Mouse (Mus musculus) adrenal gland, postnatal 25 days (tissue): ENCODE measurements around the gene Map1s. TPM values are rescaled to one million over a fixed set of nuclear protein-coding genes. Genes with fewer than 3 reads are reported as not detected.
"Not testable (repeated sequence)": the region's sequence is repeated elsewhere in the genome, so short reads cannot be mapped to it uniquely, and the experiment has no call there.

Experiments used
- DNase-seq: peaks from one replicate; pipeline ENCODE4 v3.0.0; 2021; ENCODE audit warnings: mixed read lengths
- total RNA-seq: library from RNA; stranded (reverse); gene quantifications from 2 replicates; pipeline ENCODE4 v1.2.3, GENCODE M21; 2021

The Map1s gene
- total RNA-seq, 1 experiment from 2014 or later, result 42.6 TPM

DNA sequence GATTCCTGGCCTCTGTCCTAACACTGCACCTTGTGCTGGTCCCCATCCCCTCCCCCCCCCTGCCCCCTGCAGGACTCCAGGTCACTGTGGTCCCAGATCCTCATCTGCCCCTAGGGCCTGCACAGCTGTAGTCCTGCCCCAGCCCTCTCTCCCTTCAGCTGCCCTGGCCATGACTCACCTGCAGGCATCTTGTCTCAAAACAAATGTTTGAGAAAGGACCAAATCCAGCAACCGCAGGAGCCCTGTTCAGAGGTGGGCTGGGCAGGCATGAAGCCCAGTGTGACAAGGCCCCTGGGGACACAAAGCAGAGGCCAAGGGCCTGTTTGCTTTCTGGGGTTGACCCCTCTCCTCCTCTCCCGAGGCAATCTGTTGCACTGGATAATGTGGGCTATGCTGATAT, 27.6 kb upstream of the Map1s start:
- DNase-seq, result no peak

DNA sequence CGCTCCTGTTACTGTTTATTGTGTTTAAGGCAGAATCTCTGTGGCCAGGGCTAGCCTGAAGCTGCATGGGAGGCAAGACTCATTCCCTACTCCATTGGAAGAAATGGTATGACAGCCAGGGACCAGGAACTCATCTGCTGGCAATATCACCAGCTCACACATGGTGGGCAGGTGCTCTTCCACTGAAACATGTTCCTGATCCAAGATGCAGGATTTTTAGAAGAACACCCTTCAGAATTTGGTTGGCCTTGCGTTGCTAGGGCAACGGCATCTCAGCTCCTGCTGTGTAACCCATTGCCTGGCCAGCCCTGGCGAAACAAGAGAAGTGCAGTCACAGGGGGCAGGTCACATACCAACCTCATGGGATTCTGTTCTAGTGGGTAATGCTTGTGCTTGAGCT, 26.2 kb upstream of the Map1s start:
- no peak for DNase-seq

DNA sequence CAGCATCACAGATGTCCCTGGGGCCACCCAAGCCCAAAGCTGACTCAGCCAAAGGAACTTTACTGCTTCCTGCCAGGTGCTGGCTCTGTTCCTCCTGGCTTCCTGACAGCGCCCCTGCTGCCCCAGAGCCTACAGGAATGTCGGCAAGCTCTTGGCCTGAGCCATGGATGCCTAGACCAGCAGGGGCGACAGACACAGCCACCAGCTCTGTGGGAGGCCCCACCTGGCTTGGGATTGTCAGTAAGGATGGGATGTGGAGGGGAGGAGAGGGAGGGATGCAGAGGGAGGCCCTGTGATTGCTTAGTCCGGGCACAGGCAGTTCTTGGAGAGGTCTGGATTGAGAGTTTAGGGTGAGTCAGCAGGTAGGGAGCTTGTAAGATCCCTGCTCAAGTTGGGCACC, 25.6 kb upstream of the Map1s start:
- DNase-seq, result peak; percentile 51

DNA sequence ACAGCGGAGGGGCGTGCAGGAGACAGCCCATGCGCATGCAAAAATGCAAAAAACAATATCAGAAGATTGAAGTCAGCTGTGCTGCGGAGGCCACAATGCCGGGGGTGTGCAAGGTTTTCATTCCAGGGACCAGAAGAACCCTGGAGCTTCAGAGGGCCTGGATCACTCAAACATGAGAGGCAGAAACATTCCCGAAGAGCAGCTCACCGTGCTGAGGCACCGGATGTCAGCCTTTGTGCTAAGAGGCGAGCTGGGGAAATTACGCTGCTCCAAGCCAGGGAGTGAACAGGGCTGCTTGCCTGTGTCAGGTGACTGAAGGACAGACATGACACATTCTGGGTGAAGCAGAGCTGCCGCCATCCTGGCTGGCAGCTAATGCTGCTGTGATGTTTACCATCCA, 25.2 kb upstream of the Map1s start:
- no peak for DNase-seq

DNA sequence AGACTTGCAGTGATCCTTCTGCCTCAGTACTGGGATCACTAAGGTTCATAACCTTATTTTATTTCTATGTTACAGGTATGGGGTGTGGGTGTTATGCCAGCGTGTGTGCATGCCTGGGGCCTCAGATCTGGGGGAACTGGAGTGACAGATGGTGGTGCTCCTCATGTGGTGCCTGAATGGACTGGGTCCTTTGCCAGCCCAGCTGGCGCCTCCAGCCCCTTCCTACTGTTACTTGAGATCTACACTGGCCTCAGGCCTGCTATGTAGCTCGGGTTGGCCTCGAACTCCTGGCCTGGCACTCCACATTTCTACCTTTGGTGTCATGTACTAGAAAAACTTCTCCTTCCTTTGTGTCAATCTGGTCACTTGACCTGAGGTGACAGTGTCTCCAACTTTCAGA, 21.5 kb upstream of the Map1s start:
- DNase-seq, result no peak

DNA sequence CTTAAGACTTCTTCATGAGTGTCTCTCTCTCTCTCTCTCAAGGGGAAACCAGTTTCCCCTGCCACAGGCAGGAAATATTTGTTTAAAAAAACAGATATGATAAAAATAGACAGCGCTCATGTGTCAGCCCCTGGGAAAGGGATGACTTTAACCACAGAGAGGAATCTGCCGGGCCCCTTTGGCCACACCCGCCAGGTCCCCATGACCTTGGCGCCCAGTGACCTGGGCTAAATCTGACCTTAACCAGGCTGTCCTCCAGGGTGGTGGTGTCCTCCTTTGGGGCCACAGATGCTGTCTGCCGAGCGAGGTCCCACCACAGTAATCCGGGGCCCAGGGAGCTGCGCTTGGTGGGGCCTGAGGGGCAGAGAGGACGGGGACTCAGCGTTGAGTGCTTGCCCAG, 21.0 kb upstream of the Map1s start:
- no peak for DNase-seq

DNA sequence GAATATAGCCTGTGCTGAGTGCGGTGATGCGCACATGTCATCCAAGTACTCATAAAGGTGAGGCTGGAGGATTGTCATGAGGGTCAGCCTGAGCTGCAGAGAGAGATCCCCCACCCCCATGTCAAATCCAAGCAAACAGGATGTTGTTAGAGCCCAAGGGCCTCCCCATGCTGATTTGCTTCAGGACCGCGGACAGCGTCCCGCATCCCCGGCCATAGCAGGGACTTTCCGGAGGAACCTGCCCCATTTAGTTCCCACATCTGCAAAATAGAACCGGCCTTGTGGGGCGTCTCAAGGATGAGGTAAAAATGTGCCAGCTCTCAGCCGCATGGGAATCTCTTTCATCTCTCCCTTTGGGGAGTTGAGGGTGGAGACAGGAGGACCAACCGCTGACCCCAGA, 20.1 kb upstream of the Map1s start:
- peak; percentile 47 for DNase-seq

DNA sequence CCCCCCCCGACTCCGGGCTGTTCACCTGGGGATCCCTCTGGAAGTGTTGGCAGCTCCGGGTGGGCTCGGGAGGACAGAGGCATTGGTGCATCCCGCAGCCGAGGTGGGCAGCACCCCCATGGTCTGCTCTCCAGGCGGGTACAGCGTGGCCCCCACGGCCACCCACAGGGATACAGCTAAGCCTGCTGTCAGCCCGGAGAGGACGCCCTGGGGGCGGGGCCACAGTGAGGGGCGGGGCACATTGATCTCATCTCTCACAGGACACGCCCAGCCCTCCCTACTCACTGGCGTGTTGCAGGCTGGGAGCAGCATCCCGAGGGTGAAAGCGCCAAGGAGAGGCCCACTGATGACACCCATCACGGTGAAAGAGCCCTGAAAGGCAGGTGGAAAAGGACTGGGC, 18.1 kb upstream of the Map1s start:
- DNase-seq, result no peak

DNA sequence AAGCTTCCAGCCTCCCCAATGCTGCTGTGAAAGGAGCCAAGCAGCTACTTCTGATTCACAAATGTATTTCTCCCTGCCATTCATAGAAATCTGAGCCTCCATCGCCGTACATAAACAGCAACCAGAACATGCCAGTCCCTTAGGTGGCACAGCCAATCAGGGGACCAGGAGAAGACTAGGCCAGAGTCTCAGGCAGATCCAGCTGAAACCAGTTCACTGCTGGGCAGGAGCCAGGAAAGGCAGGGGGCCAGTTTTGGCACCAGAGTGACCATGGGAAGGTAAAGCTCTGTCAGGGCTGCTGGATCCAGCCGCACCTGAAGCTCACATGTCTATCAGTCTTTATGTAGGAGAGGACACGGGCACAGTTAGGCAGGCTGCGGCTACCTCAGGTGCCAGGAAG, 15.1 kb upstream of the Map1s start:
- DNase-seq, result no peak

DNA sequence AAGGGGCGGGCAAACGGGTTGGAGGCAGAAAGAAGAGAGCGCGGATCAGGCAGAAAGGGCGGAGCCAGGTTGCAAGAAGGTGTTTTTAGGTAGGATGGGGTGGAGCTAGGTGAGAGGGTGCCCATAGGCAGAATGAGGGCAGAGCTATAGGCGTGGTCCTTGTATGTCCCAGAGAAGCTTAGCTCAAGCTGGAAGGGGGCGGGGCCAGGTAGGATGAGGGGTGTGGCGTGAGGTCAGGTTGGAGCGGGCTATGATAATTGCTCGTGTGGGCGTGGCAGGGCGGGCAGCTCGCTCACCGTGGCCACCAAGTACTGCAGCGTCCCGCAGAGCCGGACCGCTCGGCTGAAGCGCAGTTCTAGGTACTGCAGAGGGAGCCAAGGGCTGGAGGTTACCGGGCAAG, 14.4 kb upstream of the Map1s start:
- DNase-seq, result no peak

DNA sequence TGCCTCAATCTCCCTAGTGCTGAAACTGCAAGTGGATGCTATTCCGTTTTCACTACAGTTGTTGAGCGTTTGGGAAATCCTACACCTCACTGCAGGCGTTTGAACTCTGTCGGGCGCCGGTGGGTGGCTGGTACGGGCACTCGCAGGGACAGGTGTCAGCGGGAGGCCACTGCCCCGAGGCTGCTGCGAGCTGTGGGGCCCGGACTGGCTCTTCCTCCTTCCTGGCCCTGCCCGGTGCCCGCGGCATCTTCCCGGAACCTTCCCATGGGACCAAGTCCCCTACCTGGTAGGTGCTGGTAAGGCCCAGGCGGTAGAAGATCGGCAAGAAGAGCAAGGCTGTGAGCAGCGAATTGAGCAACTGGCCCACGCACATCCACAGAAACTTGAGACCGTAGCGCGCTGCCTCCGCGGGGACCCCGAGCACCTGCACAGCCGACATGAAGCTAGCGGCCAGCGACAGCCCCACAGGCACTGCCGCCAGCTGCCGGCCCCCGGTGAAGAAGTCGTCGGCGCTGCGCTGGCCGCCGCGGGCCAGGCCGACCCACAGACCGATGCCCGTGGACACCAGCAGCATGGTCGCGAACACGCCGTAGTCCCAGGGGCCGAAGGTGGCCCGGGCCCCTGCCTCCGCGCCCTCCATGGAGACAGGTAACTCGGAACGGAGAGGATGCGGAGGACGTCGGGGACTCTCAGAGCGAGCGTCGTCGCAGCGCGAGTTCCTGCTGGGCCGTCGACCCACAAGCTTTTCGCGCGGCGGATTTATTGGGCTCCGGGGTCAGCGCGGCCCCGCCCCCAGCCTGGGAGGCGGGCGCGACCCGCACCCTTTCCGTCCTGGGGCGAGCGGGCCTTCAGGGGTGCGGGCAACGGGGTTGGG, 13.5 kb upstream of the Map1s start, which contains the start of gene Slc5a5:
Gene Slc5a5, minus strand, starts transcription at position 736 of the 874 bp plus-strand sequence.
- DNase-seq, result no peak

DNA sequence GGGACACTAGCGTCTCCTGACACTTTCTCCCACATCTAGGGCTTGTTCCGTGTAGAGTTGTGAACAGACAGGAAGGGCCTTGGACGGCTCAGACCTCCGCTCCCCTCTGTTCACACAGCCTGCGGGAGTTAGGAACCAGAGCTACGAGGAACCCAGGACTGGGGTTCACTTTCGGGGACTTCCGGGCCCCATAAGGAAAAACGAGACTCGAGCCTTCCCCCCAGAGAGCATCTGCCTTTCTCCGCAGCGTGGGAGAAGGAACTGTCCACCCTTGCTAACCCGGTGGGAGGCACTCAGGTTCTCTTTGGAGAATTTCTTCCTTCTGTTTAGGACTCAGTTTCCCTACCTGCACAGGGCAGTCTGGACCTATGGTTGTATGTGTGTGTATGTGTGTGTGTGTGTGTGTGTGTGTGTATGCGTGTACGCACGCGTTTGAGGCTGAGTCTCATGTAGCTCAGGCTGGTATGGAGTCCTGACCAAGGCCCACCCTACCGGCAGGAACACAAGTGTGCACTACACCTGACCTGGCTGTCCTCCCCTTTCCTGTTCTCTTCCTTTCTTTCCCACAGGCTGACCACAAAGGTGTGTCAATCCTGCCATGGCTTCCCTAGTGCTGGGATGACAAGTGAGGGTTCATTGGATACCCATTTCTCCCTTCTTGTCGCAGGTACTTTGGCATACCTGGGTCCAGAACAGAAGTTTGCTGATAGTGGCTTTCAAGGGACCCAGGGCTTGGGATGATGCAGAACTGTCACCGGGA, 12.7 kb upstream of the Map1s start:
- no peak for DNase-seq

DNA sequence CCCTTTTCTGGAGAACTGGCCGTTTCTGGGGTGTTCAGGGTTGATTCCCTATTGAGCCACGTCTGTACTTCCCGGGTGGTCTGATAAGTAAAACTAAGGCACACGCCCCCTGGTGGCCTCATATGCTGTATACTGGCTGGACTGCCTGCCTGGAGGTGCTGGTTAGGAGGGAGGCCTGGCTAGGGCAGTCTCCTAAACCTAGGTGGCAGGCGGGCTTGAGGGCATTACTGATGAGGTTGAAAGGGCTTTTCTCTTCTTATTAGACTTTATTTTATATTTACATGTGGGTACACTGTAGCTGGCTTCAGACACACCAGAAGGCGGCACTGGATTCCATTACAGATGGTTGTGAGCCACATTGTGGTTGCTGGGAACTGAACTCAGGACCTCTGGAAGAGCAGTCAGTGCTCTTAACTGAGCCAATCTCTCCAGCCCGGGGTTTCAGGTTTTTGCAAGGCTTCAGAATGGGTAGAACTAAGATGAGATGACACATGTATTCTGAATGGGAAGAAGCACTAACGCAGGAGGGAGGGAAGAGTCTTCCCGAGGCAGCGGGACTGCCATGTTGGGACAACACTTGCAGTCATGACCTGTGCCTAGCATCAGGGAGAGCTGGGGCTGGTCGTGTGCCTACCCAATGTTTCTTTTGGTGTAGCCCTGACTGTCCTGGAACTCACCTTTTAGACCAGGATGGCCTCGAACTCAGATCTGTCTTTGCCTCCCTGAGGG, 11.9 kb upstream of the Map1s start:
- peak; percentile 75 for DNase-seq

DNA sequence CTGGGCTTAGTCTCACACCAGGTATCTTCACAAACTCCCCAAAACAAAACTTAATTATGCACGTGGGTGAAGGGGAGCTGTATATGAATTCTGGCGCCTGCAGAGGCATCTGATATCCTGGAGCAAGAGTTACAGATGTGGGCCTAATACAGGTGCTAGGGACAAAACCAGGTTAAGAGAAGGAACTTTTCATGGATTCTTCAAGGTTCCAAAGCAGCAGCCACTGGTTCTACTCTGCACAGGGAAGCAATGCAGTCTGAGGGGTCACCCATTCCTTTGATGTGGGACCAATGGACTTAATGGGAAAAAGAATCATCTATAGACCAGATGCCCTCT, 11.4 kb upstream of the Map1s start:
- no peak for DNase-seq

DNA sequence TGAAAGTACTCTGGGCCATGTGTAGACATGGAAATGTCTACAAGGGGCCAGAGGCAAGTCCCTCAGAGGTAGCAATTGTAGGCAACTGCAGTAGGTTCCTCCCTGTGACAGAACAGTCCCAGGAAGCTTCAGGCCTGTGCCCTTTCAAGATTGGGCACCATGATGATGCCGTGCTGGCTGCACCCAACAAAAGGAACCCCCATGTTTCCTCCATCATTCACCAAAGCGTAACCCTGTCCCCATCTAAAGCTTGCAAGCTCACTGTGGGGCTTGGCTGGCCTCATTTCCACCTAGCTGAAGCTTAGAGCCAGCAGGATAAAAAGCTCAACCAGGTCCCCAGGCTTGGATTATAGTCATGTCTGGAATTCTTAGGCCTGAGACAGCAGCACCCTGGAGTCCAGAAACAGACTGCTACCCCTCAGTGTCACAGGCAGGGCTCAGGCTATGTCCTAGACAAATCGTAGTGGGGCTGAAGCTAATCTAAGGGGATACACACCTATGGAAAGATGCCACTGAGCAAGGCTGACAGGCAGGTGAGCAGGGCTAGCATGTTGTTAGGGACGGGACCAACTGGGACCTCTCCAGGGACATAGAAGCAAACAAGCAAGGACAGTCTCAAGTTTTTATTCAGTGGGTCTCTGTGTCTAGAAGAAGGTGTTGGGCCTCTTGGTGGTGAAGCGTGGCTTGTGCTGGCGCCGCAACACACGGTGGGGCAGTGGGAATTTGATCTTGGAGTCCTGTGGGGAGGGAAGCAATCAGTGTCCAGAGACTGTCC, 10.8 kb upstream of the Map1s start:
- no peak for DNase-seq

DNA sequence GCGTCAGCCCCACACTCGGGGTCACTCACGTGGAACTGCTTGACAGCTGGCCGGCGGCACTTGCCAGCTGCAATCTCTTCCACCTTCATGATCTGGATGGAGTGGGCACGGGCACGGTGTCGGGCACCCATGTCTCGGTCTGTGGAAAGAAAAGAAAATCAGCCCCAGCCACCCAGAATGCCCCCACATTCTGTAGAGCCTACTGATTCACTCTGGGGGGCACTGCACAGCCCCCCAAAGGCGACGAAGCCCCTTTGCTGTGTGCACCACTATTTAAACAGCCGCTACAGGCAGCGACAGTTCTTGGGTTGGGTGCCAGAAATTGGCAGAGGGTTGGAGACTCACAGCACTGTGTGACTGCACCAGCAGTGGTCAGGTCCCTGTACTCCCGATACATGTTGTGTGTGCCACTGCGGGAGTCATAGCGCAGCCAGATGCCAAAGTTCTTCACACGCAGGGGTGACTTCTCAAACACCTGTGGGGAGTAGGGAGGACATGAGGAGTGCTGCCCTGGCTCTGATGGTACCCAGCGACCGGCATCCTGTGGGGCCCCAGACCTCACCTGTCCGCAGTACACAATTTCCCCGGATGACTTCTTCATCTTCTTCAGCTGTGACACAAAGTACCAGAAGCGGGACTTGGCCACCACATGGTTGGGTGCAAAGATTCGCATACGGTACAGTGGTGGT, 10.0 kb upstream of the Map1s start:
- not testable (repeated sequence) for DNase-seq

DNA sequence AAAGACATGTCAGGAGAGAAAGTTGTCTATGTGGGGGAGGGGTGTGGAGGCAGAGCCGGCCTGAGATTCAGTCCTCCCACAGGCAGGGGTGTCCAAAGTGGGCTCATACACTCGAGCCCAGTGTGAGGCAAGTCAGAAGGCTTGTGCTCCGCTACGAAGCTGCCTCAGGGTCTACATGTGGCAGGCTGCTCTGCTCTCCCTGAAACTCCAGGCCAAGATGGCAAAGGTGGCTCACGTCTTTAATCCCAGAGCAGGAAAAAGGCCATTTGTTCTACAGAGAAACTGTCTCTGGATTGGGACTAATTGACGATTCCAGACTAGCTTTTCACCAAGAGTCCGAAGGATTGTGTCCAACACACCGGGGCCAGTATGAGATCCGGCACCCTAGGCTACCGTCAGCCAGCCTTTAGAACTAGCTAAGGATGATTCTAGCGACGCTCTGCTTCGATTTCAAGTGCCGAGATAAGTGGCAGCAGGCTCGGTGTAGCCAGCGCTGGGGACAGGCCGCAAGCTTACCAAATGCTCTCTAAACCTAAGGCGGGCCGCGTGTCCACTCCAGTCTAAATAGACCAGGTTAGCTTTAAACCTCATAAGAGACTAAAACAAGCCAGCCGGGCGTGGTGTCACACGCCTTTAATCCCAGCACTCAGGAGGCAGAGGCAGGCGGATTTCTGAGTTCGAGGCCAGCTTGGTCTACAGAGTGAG, 9.3 kb upstream of the Map1s start:
- no peak for DNase-seq

DNA sequence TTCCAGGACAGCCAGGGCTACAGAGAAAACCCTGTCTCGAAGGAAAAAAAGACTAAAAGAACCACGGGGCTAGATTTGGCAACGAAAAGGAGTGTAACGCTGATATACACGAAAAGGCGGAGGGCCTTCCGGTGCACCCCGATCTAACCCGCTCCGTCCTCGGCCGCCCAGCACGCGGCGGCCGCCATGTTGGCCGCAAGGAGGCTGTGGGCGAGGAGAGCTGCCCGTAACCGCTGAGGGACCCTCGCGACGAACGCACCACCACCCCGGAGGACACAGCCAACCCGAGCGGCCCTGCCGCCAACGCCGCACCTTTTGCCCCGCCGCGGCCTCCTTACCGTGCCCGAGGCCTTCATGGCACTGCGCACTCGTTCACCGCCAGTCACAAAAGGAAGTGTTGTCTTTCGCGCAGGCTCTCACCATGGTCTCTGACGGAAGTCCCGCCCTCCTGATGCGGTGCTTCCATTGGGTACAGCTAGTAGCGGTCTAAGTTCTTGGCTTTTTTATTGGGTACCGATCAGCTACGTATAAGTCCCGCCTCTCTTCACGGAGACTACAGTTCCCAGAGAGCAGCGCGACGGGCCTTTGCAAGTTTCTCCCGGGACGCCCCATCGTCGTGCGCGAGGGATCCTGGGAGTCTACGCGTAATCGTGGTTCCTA, 8.6 kb upstream of the Map1s start, which contains the start of gene Rpl18a:
Gene Rpl18a, minus strand, starts transcription at position 392 of the 660 bp plus-strand sequence.
- peak; percentile 87 for DNase-seq

DNA sequence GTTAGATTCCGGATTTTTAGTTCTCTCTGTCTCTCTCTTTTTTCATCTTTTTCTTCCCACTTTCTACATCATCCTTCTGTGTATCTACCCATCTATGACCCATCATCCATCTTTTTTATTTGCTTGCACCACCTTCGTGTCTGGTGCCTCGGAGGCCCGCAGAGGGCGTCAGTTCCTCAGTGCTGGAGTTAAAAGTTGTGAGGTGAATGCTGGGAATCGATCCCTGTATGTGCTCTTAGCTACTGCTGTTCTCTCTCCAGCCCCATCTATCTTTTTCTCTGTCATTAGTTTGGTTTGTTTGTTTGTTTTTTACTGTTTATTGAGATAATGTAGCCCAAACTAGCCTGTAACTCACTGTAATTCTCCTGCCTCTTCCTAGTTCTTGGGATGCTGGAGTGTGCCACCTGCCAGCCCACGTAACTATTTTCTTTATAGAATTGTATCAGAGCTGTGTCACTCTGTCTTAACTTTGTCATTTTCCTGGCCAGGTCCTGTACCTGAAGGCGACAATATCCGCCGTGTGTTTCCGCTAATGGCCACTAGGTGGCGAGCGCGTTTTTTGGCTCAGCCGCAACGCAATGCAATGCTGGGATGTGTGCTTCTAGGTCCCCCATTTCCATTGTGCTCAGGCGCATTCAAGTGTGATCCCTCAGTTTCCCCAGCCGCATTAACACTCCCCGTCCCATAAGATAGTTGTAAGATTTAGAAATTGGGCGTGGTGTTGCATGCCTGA, 7.9 kb upstream of the Map1s start:
- DNase-seq, result peak; percentile 85
